Mouse (Mus musculus): Measurements from ENCODE around the gene Fhod1.

- no peak for TF ChIP-seq POLR2A (IDR thresholded peaks at IDR 0.05; ENCODE audit: insufficient read length, low read depth)
- TF ChIP-seq MAX (IDR thresholded peaks at IDR 0.05; ENCODE audit: low read depth), result no peak
- TF ChIP-seq TCF3 (IDR thresholded peaks at IDR 0.05; ENCODE audit: insufficient read length, low read depth), result no peak
Observed at GRCm38 (mm10) chr8:105384070-105384469, 36.3 kb upstream of the Fhod1 start.
